Mouse (Mus musculus) heart, postnatal 4 days (tissue): Measurements from ENCODE around the gene Slc41a3. TPM values are rescaled to one million over a fixed set of nuclear protein-coding genes. Genes with fewer than 3 reads are reported as not detected.

Experiments used
- DNase-seq: peaks from one replicate; pipeline ENCODE4 v3.0.0; 2021
- total RNA-seq, 2 experiments: library from RNA; stranded (reverse); gene quantifications; 2 replicates each; pipeline ENCODE4 v1.2.3; 2021

Gene Slc41a3
- total RNA-seq, 2 experiments from 2014 or later, result 19.4 to 19.8 TPM

DNA sequence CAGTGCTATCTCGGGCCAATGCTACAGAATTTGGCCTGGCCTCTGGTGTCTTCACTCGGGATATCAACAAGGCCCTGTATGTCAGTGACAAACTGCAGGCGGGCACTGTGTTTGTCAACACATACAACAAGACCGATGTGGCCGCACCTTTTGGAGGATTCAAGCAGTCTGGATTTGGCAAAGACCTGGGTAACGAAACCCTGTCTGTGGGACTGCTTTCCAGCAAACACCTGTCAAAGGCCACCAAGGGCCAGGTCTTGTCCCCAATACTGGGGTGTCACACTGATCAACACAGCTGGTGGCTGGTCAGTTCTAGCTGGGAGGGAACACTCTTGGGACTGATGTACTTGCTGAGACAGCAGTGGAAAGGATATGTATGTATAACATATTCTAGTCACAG lies 6.3 kb upstream of the Slc41a3 start:
- DNase-seq, result no peak

DNA sequence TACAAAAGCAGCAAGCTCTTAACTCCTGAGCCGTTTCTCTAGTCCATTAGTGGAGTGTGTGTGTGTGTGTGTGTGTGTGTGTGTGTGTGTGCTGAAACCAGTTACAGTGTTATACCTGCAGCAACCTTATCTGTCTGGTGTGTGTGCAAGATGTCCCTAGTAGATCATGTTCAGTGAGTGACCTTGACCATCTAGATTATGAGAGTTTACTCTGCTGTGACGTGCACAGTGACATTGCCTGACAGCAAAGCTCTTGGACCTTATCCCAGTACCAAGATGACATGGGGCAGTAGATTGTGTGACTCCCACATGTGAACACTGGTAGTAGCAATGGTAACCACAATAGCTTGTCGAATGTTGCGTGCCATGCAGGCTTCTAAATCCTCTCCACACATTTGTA lies 4.2 kb upstream of the Slc41a3 start:
- no peak for DNase-seq

DNA sequence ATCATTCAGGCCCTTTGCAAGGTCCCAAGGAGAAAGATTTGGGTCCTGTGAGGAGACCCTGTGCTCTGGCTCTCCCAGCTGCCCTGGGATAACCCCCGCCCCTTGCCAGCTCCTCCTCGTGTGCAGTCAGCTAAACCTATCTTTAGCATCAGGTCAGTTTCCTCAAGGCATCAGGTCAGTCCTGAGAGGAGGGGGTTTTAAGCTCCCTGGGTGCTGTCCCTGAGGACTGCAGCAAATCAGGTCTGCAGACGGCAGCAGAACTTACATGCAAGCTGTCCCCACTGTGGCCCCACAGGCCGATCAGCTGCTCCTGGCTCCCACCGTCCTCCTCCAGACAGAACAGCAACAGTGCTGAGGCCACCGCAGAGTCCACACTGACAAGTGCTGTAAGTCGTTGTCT lies 2.8 kb upstream of the Slc41a3 start:
- DNase-seq, result no peak

DNA sequence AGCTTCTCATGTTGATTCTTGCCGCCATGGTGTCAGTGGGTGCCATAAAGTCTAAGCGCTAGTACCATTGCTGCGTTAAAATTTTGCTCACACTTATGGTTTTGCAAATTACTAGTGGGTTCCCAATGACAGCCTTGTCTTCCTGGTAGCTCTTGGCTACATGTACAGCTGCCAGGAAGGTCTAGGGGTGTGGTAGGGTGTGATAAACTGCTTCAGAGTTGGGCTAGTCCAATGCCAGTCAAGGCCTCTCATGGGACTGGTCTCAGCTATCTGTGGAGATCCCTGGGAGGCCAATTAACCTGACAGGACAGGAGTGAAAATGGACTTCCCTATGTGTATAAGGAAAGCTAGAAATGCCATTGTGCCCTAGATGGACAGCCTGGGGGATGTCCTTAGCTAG lies 2.2 kb upstream of the Slc41a3 start:
- no peak for DNase-seq

DNA sequence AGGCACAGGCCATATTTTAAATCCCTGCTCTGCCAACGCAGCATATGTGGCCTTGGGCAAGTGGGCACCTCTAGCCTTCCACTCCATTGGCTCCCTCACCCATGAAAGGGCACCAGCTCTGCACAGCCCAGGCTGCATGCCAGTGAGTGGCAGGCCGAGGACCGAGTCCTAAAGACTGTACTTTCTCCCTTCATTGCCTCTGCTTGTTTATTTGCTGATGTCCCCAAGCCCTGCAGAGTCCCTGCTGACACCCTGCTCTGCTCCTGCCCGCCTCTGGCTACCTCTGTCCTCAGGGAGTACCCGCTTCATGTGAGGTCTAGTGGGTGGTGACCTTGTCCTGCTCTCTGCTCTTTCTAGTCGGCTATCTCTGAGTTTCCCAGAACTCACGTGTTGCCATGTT lies 1.4 kb upstream of the Slc41a3 start:
- DNase-seq, result no peak

DNA sequence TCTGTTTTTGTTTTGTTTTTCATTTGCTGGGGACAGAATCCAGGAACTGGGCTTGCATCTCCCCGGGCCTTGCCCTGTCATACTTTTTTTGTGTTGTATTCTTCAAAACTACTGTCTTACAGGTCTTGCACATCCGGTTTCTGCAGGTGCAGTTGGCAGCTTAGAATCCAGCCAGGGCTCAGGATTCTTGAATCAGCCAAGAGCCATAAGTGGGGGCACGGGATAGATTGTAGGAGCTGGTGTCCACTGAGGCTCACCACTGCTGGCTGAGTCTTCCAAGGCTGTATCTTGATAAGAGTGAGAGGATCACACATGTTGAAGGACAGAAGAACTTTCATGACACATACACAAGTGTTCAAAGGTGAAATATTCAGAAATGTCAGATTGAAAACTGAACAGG lies 395 bp upstream of the Slc41a3 start:
- no peak for DNase-seq

DNA sequence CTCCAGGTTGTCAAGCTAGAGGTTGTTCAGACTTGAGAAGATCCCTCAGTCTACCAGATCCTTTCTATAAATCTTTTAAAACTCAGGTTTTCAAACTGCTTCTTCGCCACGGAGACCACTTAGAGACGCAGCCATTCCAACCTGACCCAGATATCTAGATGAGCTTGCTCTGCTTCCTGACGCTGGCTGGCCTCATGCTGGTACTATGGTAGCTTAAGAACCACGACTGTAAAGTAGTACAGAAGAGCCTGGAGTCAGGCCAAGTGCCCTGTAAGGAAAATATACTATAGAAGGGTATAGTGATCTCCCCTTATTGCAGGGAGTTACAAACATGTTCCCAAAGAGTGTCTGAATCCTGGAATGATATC lies 757 bp downstream of the Slc41a3 start:
- no peak for DNase-seq

DNA sequence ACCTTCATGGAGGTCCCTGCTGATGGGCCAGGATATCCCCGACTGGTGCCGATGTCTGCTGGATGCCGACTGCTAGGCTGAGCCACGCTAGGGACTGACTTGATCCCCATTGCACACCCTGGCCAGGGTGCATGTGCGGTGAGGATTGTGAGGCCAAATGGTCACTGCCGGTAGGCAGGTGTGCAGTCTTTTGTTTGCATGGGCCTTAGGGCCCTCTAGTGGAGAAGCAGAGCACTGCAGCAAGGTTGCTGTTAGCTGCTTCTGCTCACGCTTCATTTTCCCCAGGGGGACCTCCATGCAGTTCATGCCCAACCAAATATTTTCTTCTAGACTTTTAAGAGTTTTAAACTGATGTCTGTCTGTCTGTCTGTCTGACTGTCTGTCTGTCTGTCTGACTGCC lies 2.0 kb downstream of the Slc41a3 start:
- DNase-seq, result peak; percentile 76

DNA sequence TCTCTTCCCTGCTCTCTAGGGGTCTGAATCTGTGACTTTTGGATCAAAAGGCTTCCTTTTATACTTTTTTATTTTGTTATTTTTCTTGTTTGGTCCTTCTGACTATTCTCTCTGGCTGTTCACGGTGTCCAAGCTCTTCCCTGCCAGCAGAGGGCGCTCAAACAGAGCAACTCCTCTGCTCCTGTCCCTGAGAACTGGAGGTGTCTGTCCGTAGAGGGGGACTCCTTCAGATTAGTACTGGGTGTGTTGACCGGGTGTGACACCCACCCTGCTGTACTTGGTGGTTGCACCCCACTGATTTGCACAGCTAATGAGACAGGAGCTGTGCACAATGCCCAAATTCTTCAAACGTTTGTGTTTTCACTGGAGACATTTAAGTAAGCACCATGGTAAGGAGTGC lies 2.7 kb downstream of the Slc41a3 start:
- peak; percentile 77 for DNase-seq

DNA sequence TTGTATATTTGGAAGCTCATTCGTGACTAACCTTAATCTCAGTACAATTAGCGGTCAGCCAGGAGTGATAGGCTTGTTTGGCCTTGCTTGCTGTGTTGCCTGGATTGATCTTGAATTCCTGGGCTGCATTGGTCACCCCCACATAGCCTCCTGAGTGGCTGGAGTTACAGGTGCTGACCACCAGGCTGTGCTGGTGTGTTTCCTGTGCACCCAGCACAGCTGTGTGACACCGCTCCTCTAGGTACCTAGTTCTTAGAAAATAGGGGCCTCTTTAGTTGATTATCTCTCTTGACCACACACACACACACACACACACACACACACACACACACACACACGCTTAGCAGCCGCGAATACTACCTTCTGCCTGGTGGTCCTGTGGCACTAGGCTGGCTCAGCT lies 3.7 kb downstream of the Slc41a3 start:
- peak; percentile 67 for DNase-seq

DNA sequence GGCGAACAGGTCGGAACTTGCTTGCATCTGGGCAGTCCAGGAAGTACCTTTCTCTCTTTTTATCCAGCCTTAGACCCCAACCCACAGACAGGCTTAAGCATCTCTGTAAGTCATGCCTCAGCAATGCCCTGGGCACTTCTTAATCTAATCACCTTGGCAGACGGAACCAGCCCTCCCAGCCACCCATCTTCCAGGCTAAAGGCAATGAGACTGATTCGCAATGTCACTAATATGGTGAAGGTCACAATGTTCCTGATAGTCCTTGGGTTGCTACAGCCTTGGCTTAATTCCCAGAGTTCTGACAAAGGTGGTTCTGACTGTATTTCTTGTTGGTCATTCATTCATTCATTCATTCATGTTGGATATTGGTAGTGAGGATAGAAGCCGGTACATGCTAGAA lies 5.7 kb downstream of the Slc41a3 start:
- no peak for DNase-seq

DNA sequence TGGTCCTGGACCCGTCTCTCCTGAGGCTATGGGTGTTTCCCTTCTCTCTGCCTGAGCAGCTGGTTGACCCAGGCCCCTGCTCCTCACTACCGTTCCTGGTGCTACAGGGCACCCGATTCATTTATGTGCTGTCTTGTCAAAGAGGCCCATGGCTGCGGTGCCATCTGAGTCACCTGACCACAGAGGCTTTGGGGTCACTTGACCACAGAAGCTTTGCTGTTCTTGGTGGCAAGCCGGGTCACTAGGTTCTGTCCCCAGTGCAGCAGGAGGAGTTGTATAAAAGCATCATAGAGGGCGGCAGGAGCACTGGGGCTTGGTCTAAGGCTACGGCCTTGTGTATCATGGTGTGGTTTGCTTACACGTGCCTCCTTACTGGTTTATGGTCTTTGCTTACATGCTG lies 8.8 kb downstream of the Slc41a3 start:
- no peak for DNase-seq

DNA sequence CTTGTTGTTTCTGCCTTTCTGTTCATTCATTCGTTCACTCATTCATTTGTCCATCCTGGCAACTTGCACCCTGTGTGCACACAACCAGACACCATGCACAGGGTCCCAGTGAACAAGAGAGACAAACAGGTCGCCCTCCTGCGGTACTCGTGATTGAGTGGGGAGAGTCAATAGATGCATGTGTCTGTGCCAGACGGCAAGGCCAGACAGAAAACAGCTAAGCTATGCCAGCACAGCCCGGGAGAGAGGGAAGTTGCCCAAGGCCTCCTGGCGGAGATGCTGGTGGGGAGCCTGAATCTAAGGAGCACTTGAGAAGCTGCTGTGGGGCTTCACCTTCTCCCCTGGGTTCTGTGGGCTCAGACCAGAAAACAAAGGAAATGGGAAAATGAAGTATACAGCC lies 10.8 kb downstream of the Slc41a3 start:
- no peak for DNase-seq

DNA sequence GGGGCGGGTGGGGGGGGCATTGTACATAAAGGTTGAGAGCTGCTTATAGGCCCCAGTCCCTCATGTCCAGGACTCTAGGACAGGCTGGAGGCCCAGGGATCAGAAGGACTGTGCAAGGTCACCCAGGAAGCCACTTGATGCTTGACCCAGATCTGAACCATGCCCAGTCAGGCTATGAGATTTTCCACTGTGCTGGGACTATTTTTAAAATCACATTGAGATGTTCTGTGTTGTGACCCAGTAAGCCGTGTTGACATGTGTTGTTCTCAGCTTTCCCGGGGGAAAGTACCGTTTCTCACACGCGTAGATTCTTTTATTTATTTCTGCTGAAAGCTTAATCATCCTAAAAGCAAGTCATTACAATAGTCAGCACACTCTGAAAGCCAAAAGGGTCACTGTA lies 11.5 kb downstream of the Slc41a3 start:
- peak; percentile 42 for DNase-seq

DNA sequence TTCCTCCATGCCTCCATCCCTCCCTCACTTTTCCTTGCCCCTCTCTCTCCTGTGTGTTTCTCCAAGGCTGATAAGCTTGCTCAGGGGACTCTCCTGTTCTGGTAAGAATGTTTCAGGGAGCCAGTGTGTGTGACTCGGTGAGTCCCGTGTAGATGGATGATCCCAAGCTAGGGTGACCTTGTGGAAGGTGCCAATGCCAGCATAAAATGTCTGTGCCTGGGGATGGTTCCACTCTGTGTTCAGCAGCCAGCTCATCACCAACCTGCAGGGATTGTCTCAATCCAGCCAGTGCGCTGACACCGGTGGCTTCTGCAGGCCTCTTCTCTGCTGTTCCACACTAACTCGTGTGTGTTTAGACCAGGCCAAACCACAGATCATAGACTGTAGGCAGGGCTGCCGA lies 12.0 kb downstream of the Slc41a3 start:
- no peak for DNase-seq

DNA sequence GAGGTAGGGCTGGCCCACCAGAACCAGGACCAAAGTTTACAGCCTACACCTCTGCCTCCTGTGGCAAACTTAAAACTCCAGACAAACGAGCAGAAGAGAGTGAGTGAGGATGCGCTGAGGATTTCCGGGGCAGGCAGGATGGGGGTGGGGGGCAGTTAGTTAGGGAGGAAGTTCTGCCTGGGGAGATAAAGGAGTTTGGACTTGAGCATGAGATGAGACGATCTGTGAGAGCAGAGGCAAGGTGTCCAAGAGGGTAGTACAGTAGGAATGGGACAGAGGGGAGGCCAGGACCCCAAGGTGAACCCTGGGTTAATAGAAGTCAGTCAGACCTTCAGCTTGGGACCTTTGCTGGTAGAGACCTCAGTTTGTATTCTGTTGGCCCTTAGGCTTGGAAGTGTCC lies 13.7 kb downstream of the Slc41a3 start:
- no peak for DNase-seq

DNA sequence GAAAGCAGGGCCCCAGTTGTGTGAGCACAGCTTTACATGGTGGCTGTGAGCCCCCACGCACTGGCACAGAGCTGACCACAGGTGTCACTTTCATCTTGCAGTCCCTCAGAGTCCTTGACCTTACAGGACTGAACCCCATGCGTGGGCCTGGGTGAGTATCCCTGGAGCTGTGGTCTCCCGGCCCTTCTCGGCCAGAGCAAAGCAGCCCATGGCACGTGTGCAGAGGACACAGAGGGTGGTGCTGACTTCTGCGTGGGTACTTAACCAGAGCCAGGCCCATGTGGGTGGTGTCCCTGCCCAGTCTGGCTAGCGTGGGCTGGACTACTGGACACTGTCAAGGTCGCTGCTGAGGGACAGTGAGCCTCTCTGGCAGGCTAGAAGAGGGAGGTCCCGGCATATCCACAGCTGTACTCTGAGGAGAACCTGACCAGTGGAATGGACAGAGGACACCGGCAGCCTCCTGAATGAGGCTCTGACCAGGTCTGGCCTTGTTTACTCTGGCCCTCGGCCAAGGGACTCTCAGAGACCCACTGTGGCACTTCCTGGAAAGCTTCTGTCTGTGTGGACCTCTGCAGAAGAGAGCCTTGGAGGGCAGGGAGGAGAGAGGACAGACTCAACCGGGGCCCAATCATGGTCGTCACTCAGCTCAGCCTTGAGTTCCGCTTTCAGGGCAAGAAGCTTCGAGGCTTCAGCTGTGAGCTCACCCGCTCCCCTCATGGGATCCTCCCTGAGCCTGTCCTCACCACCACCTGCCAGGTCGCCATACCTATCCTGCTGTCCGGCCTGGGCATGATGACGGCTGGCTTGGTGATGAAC lies 14.5 kb downstream of the Slc41a3 start:
- peak; percentile 53 for DNase-seq

DNA sequence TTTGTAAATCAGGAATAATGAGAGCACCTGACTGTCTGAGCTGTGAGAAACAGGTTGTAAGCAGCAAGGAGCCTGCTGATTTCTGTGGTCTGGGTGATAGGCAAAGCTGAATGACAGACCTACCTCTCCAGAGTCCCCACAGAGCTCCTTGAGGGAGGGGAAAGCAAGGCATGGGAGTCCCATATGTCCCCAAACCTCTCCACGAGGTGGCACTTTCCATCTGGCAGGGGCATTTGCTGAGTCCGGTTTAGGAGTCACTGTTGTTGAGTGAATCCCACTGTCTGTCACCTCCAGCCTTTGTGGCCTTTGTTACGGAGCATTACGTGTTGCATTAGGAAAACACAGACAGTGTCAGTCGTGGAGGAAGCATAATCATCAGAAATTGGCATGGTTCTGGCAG lies 15.4 kb downstream of the Slc41a3 start:
- no peak for DNase-seq

DNA sequence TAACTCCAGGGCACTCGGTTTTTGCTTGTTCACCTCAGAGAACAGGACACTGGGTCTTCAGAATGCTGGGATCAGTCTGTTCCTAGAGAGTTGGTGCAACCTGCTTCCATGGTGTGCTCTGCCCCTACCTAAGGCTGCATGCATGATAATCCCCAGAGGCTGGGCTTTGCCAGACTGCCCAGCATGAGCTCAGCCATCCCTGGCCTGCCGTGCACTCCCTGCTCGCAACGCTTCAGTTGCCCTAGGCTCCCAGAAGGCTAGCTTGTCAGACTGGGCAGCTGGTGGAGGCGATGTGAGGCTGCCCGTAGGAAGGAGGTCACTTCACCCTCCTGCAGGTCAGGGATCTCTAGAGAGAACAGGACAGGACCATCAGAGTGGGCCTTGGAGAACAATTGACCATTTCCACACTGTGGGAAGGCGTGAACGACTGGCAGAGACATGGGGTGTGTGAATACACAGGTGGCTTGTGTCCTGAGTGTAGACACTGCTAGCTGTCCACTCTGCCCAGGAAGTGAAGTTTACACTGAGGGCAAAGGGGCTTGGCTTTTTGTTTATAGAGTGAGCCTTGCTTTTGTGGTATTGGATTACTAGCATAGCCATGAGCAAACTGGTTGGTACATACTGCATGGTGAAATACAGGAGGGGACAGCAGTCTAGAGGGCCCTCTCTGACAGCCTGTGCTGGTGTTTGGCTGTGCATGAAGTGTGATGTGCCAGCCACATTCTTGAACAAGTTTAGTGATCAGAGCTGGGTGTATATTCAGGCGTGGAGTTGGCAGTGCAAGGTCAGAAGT lies 16.5 kb downstream of the Slc41a3 start:
- DNase-seq, result no peak

DNA sequence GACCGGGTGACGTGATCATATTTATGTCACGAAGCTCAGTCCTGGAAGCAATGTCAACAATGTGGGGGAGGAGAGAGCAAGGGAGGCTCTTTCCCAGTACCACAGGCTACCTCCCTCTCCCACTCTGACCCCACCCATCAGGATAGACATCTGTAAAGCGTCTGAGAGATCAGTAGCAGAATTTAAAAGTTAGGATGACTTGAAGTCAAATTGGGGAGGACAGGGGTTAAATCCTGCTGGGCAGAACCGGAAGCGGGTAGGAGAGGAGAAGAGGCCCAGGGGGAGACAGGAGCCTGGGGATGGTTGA lies 17.0 kb downstream of the Slc41a3 start:
- DNase-seq, result no peak

DNA sequence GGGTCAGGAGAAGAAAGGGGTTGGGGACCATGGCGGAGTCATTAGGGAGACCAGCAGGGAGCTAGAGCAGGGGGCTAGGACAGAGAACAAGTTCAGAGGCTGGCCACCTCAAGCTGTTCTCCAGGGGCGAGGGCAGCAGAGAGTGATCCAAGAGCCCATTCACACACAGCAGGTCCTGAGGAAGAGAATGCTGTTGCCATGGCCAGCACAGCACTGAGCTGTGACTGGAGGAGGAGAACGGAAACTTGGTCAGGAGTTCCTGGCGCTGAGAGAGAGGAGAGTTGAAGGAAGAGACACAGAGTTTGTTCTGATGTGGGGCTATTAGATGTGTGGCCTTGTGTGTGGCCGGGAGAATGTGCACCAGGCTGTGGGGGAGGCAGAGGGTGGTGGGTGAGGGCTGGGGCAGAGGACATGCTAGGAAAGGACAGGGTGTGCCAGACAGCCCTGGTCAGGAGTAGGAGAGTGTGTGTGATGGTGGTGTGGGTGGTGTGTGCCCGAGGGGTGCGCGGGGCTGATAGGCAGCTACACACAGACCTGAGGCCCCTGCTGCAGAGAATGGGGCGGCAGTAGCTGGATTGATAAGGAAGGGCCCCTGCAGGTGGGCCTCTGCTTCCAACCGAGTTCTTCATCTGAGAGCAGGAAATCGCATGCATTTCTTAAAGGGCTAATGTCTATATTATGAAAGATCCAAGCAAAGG lies 18.4 kb downstream of the Slc41a3 start:
- no peak for DNase-seq

DNA sequence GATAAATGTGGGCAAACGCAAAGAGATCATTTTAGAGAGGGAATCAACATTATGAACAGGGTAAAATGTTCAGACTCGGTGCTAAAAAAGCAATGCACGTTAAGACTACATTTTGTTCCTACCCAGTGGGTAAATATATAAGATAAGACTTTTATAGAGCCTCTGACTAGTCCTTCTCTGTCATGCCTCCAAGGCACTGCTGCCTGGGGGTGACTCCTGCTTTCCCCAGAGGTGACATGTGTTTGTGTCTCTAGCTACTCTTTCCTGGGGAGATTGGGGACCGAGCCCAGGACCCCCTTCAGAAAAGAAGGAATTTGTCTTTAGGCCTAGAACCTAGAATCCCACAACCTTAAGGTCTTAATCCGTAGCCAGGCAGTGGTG lies 18.9 kb downstream of the Slc41a3 start:
- DNase-seq, result no peak

DNA sequence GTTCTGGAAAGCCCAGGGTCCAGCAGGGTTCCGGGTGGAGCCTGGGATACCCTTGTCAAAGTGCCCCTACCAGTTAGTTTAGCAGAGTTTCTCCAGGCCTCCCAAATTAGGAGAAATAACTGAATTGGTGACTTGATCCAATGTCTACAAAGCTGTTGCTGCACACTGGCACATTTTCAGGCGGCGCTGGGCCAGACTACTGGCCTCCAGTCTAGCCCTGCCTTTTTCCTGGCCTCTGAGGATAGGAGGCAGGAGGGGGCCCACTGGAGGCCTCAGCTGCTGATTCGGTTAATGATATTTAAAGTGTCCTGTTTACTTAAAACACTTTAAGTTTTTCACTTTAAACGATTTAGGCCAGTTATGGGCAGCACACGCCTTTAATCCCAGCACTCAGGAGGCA lies 19.7 kb downstream of the Slc41a3 start:
- peak; percentile 53 for DNase-seq

DNA sequence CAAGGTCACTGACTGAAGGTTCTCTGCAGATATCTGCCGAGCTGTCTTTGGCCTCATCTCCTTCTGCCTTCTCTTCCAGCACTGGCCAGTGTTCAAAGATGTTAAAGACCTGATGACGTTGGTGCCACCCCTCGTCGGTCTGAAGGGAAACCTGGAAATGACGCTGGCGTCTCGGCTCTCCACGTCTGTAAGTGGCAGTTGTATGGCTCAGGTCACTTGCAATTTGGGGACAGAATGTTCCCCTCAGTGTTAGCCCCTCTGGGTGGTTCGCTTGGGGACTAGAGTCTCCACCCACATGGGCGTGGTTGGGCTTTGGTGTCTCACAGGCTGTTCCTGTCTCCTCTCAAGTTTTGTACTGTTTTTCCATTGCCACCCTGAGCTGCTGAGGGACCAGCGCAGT lies 20.2 kb downstream of the Slc41a3 start:
- no peak for DNase-seq
